Mouse (Mus musculus) hindbrain, postnatal 0 days (tissue): ENCODE measurements around the gene Ror2. TPM values are rescaled to one million over a fixed set of nuclear protein-coding genes. Genes with fewer than 3 reads are reported as not detected.

ENCODE experiments used
- ATAC-seq: fragments of 200-750 bp; cut with Nextera tagmentation; 2 replicates; pipeline ENCODE4 v1.8.0; 2017; ENCODE audit warnings: mild to moderate bottlenecking, moderate TSS enrichment, moderate library complexity
- DNase-seq: peaks from one replicate; pipeline ENCODE4 v3.0.0-alpha.2; 2015; ENCODE audit warnings: low spot score
- H3K27ac ChIP-seq: fragments of 300-500 bp; sonication (generic); 2 replicates; pipeline ENCODE4 v1.5.1; 2014; ENCODE audit warnings: mild to moderate bottlenecking
- H3K27me3 ChIP-seq: fragments of 300-500 bp; sonication (generic); 2 replicates; pipeline ENCODE4 v1.6.1; 2014; ENCODE audit warnings: low read length, mixed read lengths; ENCODE audit not compliant: insufficient read depth
- H3K36me3 ChIP-seq: fragments of 300-500 bp; sonication (generic); 2 replicates; pipeline ENCODE4 v1.6.1; 2014; ENCODE audit warnings: low read length, mixed read lengths; ENCODE audit not compliant: insufficient read depth
- H3K4me1 ChIP-seq: fragments of 300-500 bp; sonication (generic); 2 replicates; pipeline ENCODE4 v1.6.1; 2014; ENCODE audit warnings: antibody characterized with exemption, low read length, mixed read lengths; ENCODE audit not compliant: insufficient read depth
- H3K4me2 ChIP-seq: fragments of 300-500 bp; sonication (generic); 2 replicates; pipeline ENCODE4 v1.6.1; 2014; ENCODE audit warnings: low read depth, mild to moderate bottlenecking, low read length, moderate library complexity, mixed read lengths
- H3K4me3 ChIP-seq: fragments of 300-500 bp; sonication (generic); 2 replicates; pipeline ENCODE4 v1.5.1; 2014; ENCODE audit warnings: low read length
- H3K9ac ChIP-seq: fragments of 300-500 bp; sonication (generic); replicated peaks from 2 replicates; pipeline ENCODE4 v1.6.1; 2014; ENCODE audit warnings: mild to moderate bottlenecking, low read length, moderate library complexity, mixed read lengths
- H3K9me3 ChIP-seq: fragments of 300-500 bp; sonication (generic); 2 replicates; pipeline ENCODE4 v1.6.1; 2016; ENCODE audit warnings: low read length, mixed read lengths
- CTCF ChIP-seq: IDR thresholded peaks from 2 replicates; pipeline ENCODE4 v1.5.1; 2016; ENCODE audit warnings: antibody characterized with exemption, control low read depth, low read depth
- WGBS: fragments of 180-500 bp; shearing (Covaris S2); extraction: QIAGEN DNeasy Blood & Tissue Kit; methylation state at CpG from one replicate; pipeline ENCODE4 v1.1.7; 2014; 5-methylcytosine and 5-hydroxymethylcytosine counted together
- polyA plus RNA-seq: library from polyadenylated mRNA; unstranded; fragments of >200 nt; fragmentation: Nextera tagmentation; extraction: Ambion mirVana; gene quantifications from 2 replicates; pipeline ENCODE4 v1.2.1, GENCODE M21; 2015
- total RNA-seq: library from RNA; depleted of rRNA; stranded (reverse); fragments of >200 nt; gene quantifications from 2 replicates; pipeline ENCODE4 v1.2.3, GENCODE M21; 2014

Ror2 gene
- total and polyA plus RNA-seq, 2 experiments from 2014 or later, result 2.5 to 7.5 TPM

DNA sequence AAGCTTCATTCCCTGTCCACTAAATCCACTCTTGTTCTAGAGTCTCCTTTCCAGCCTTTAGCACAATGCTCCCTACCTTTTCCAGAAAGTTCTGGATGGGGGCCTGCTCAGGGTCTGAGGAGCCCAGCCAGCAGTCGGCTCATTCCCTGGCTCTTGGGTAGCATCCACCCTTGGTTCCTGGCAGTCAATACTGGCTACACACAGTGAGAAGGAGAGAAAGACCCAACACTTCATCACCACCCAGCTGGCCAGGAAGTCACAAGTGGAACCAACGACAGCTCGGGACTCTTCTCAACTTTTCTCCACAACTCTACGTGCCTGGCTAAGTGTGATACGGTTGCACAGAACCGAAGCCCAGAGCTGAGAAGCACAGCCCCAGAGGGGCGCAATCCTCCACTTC is 86.7 kb downstream of the Ror2 start:
- H3K4me1 ChIP-seq, result peaks cover 8% of the 10 kb centered on the region; the same call in 1 of the 2 replicates
- no peaks in the 10 kb centered on the region for H3K9me3 ChIP-seq
- no peak for ATAC-seq
- 82% methylated on average over 7 of the region's 7 CpGs for WGBS
- H3K4me2 ChIP-seq, result no peak overlapping the region
- H3K9ac ChIP-seq, result no peak overlapping the region
- no peaks in the 10 kb centered on the region for H3K36me3 ChIP-seq
- no peak for DNase-seq
- H3K4me3 ChIP-seq, result no peak overlapping the region
- H3K27ac ChIP-seq, result no peak overlapping the region
- H3K27me3 ChIP-seq, result no peaks in the 10 kb centered on the region
- no peak for TF ChIP-seq CTCF

DNA sequence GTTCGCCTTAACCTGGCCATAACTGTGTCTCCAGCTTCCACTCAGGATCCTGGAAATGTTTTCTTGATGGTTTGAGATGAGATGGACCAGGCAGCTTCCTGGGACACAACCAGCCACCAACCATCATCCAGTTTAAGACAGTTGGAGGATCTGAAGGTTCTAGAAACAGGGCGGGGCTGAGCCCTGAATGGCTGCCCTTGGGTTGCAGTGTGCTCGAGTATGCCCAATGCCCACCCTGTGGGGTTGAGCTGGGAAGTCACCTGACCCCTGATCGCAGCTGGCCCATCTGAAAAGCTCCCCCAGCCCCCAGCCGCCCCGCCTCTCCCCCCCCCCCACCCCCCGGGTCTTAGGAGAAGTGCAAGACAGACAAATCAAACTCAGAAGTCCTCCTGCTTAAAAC is 89.2 kb downstream of the Ror2 start:
- no peak for TF ChIP-seq CTCF
- ATAC-seq, result no peak
- Histone ChIP-seq H3K4me2 (no peak overlapping the region), H3K27ac (no peak overlapping the region), H3K36me3 (no peaks in the 10 kb centered on the region), H3K4me1 (0 out of 2 replicates have a peak, but pooled peaks cover 3% of the 10 kb centered on the region), H3K9ac (no peak overlapping the region), H3K27me3 (no peaks in the 10 kb centered on the region), H3K4me3 (no peak overlapping the region), H3K9me3 (no peaks in the 10 kb centered on the region)
- WGBS, result 63% methylated on average over 7 of the region's 7 CpGs
- no peak for DNase-seq

DNA sequence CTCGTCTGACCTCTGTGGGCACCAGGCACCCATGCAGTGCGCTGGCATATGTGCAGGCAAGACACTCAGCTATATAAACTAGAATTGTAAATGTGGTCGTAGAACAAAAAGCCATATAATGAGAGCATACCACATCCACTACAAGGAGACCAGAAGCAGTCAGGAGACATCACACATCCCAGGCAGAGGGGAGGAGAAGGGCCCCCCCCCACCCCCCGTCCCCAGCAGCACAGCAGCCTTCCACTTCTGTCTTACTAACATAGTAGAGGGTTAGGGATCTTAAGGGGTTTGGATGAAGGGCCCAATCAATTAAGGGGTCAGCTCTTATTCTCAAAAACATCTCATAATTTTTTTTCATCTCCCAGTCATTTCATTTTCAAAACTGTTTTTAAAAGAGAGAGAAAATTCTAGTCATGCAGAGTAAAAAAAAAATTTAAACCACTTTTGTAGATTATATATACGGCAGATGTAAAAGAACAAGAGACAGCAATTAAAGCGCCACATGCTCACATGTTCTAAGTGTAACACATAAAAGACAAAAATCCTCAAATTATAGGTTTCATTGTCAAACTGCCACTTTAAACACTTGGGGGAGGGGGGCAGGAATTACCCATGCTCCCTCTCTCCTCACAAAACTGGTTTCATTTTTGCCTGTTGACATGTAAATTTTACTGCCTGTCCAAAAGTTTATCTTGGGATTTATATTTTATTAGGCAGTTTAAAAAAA is 89.8 kb downstream of the Ror2 start:
- Histone ChIP-seq H3K9ac (no peak overlapping the region), H3K4me1 (no peaks in the 10 kb centered on the region), H3K4me3 (no peak overlapping the region), H3K36me3 (no peaks in the 10 kb centered on the region), H3K27ac (no peak overlapping the region), H3K27me3 (no peaks in the 10 kb centered on the region), H3K9me3 (no peaks in the 10 kb centered on the region), H3K4me2 (no peak overlapping the region)
- DNase-seq (no peak), ATAC-seq (no peak)
- 83% methylated on average over 6 of the region's 6 CpGs for WGBS
- no peak for TF ChIP-seq CTCF

DNA sequence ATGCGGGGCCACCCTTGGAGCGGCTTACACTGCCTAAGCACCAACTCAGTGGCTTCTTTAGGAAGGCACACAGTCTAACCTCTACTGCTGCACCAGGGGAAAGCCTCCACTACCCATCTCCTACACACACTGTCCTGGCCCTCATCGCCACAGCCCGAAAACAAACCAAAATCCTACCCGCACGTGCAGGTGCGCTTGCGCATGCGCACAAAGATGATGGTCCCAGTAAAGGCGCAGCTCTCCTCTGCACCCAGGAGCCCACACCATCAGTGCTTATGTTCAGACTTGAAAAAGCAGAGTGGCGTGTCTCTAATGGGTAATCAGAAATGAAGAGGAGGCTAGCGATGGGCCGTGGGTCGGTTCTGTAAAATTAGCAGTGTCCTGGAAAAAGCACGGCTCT is 91.6 kb downstream of the Ror2 start:
- Histone ChIP-seq H3K4me2 (no peak overlapping the region), H3K4me1 (no peaks in the 10 kb centered on the region), H3K27me3 (no peaks in the 10 kb centered on the region), H3K27ac (no peak overlapping the region), H3K9me3 (no peaks in the 10 kb centered on the region), H3K4me3 (no peak overlapping the region), H3K36me3 (no peaks in the 10 kb centered on the region), H3K9ac (no peak overlapping the region)
- no peak for TF ChIP-seq CTCF
- no peak for DNase-seq
- WGBS, result 88% methylated on average over 15 of the region's 15 CpGs
- no peak for ATAC-seq

DNA sequence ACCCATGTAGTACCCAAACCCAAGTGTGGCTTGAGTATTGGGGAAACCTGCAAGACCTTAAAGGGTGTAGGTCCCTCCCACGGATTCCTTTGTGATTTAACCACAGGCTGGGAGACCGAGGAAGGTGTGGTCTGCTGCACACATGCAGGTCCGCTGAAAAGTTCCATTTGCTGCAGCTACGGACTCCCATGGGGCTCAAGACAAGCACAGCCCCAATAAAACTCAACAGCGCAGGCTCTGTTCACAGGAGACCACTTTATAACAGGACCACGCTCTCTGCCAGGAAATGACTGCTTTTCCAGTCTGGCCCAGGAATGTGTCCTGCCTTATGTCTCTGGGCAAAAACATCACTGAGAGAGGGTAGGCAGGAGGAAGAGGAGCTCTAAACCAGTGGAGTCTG is 92.2 kb downstream of the Ror2 start:
- no peaks in the 10 kb centered on the region for H3K9me3 ChIP-seq
- H3K4me2 ChIP-seq, result no peak overlapping the region
- no peak overlapping the region for H3K4me3 ChIP-seq
- WGBS, result 60% methylated on average over 6 of the region's 6 CpGs
- no peak overlapping the region for H3K9ac ChIP-seq
- ATAC-seq (no peak), DNase-seq (no peak)
- H3K36me3 ChIP-seq, result no peaks in the 10 kb centered on the region
- no peak overlapping the region for H3K27ac ChIP-seq
- H3K4me1 ChIP-seq, result no peaks in the 10 kb centered on the region
- no peaks in the 10 kb centered on the region for H3K27me3 ChIP-seq
- TF ChIP-seq CTCF, result no peak

DNA sequence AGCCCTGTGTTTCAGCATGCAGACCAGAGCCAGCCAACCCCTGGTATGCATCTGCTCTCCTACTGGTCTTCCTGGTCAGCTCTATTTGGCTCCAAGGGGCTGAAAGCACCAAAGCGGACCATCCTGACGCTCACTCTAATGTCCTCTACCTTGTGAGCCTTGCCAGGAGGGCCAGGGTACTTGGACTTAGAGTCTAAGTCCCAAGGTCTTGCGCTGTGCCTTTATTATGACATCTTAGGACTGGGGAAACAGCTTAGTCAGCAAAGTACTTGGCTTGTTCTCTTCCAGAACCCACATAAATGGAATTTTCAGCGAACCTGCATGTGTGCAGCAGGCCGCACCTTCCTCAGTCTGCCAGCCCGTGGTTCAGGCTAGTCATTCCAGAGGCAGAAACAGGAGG is 93.6 kb downstream of the Ror2 start:
- H3K9ac ChIP-seq, result no peak overlapping the region
- H3K36me3 ChIP-seq, result no peaks in the 10 kb centered on the region
- ATAC-seq (no peak), DNase-seq (no peak)
- H3K9me3 ChIP-seq, result no peaks in the 10 kb centered on the region
- H3K4me1 ChIP-seq, result no peaks in the 10 kb centered on the region
- 87% methylated on average over 6 of the region's 6 CpGs for WGBS
- H3K4me2 ChIP-seq, result no peak overlapping the region
- no peak for TF ChIP-seq CTCF
- no peak overlapping the region for H3K4me3 ChIP-seq
- no peak overlapping the region for H3K27ac ChIP-seq
- no peaks in the 10 kb centered on the region for H3K27me3 ChIP-seq

DNA sequence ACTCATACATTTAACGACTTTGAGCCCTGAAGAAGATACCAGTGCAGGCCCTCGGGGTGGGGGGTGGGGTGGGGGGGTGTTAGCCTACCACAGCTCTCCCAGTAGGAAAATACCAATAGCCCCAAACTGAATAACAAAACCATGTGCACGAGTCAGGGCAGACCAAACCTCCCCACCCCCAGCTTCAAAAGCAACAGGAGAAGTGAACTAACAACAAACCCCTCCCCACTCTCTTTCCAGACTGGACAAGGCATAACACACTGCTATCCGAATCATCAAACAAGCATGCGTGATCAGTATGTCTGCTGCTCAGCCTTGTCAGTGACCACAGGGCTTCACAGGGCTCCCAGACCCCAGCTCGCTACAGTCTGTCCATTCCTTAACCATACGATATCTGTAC is 94.3 kb downstream of the Ror2 start:
- H3K9me3 ChIP-seq, result no peaks in the 10 kb centered on the region
- DNase-seq (no peak), ATAC-seq (no peak)
- H3K4me1 ChIP-seq, result no peaks in the 10 kb centered on the region
- no peak overlapping the region for H3K27ac ChIP-seq
- no peaks in the 10 kb centered on the region for H3K27me3 ChIP-seq
- no peak overlapping the region for H3K4me2 ChIP-seq
- WGBS, result 78% methylated on average over 7 of the region's 7 CpGs
- no peak overlapping the region for H3K4me3 ChIP-seq
- H3K36me3 ChIP-seq, result no peaks in the 10 kb centered on the region
- H3K9ac ChIP-seq, result no peak overlapping the region
- TF ChIP-seq CTCF, result no peak
